Mouse (Mus musculus) erythroblast, embryonic 14.5 days (primary cell): ENCODE results near the gene Agrn. TPM values are rescaled to one million over a fixed set of nuclear protein-coding genes. Genes with fewer than 3 reads are reported as not detected.

Experiments
- H3K27me3 ChIP-seq: 2 replicates; pipeline ENCODE4 v1.6.1; 2012; ENCODE audit warnings: inconsistent platforms; ENCODE audit not compliant: control insufficient read depth
- H3K36me3 ChIP-seq: 2 replicates; pipeline ENCODE4 v1.6.1; 2012; ENCODE audit warnings: mild to moderate bottlenecking, inconsistent platforms; ENCODE audit not compliant: control insufficient read depth
- H3K4me1 ChIP-seq: 2 replicates; pipeline ENCODE4 v1.6.1; 2012; ENCODE audit warnings: inconsistent platforms; ENCODE audit not compliant: control insufficient read depth
- H3K4me3 ChIP-seq: replicated peaks from 2 replicates; pipeline ENCODE3; 2012; ENCODE audit warnings: moderate library complexity, mild to moderate bottlenecking, inconsistent platforms
- H3K9me3 ChIP-seq: 2 replicates; pipeline ENCODE4 v1.6.1; 2012; ENCODE audit warnings: low read length, inconsistent platforms, mixed read lengths; ENCODE audit not compliant: control insufficient read depth
- GATA1 ChIP-seq: IDR thresholded peaks from 2 replicates; pipeline ENCODE4 v1.6.1; 2012; ENCODE audit warnings: low read length, inconsistent platforms, mixed read lengths
- TAL1 ChIP-seq: IDR thresholded peaks from 3 replicates; pipeline ENCODE4 v1.6.1; 2012; ENCODE audit warnings: low read length, inconsistent platforms, mixed read lengths
- polyA plus RNA-seq: library from polyadenylated mRNA; stranded (reverse); fragments of >175 nt; gene quantifications from 2 replicates; pipeline ENCODE4 v1.2.3, GENCODE M21; 2012

Gene Agrn
- polyA plus RNA-seq, 1 experiment, result 0.45 TPM

DNA sequence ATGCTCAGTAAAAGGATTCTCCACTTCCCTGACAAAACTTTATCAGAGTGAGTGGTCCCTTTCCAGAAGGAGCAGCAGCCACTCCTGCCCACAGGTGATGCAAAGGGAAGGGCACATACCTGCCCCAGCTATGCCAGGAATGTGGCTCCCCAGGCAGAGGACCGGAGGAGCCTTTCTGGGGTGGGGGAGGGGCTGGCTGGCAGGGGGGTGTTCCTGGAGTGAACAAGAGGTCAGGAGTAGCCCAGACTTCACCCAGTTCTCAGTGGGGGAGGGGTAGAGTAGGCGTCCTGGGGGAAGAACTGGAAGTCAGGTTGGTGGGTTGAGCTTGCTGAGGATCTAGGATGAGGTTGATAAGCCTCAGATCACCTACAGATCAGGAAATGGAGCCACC, 4.1 kb downstream of the Agrn start:
- Histone ChIP-seq H3K4me1 (peaks cover 54% of the 10 kb centered on the region), H3K27me3 (peaks cover 37% of the 10 kb centered on the region), H3K36me3 (peaks cover 11% of the 10 kb centered on the region), H3K9me3 (no peaks in the 10 kb centered on the region; the same call in 1 of the 2 replicates), H3K4me3 (no peak overlapping the region)
- TF ChIP-seq TAL1 (no peak), GATA1 (no peak)

DNA sequence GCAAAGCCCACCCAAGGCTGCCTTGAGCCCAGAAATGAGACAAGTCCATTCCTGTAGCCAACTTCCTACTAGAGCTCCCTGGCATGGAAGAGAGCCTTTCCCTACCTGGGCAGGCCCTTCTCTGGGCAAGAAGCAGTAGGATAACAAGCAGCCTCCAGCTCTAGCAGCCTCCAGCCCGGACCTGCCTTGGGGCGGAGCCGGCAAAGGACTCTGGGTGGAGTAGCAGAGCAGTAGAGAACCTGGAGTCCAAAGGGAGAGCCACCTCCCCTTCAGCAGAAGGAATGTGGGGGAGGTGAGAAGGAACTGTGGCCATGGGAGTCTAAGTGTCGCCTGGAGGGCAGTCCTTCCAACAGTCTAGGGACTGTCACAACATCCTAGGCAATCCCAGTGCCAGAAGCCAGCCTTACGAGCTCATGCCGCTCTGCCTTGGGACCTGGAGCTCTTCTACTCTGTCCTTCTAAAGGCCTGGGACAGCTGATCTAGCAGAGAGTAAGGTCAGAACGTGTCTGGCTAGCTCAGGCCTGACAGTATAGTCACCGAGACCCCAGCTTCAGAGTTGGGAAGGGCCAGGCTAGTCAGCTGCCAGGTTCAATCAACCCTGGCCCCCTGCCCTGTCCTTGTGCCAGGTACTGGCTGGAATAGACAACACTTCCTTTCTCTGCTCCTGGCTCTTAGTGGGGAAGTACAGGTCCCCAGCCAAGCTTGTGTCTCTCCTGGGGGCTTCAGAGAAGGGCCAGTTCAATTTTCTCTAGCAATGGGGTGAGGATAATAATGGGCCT, 4.7 kb downstream of the Agrn start:
- Histone ChIP-seq H3K9me3 (no peaks in the 10 kb centered on the region; the same call in 1 of the 2 replicates), H3K4me1 (peaks cover 49% of the 10 kb centered on the region), H3K4me3 (no peak overlapping the region), H3K36me3 (peaks cover 11% of the 10 kb centered on the region), H3K27me3 (peaks cover 37% of the 10 kb centered on the region)
- TF ChIP-seq GATA1, result no peak
- no peak for TF ChIP-seq TAL1

DNA sequence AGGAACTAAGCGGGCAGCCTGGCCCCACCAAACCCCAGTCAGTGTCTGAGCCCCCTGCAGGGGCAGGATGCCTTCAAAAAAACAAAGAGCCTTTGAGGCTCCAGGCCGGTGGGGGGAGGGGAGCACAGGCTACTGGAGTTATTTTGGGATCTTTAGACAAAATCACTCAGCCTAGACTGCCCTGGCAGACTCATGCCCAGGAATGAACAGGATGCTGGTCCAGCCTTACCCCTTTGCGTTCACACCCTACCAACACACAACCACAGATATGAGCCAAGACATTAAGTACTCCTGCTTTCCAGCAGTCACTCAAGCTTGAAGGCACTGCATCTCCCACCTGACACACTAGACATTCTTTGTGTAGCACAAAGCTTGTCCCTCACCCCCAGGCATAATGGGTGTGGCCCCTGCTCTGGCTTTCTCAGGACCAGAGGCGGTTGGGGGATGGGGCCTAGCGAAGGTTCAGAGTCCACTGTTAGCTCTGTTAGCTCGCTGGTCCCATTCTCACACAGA, 8.4 kb downstream of the Agrn start:
- Histone ChIP-seq H3K9me3 (no peaks in the 10 kb centered on the region), H3K4me1 (peaks cover 58% of the 10 kb centered on the region), H3K27me3 (peaks cover 13% of the 10 kb centered on the region), H3K36me3 (peaks cover 11% of the 10 kb centered on the region), H3K4me3 (no peak overlapping the region)
- TF ChIP-seq TAL1, result no peak
- TF ChIP-seq GATA1, result no peak

DNA sequence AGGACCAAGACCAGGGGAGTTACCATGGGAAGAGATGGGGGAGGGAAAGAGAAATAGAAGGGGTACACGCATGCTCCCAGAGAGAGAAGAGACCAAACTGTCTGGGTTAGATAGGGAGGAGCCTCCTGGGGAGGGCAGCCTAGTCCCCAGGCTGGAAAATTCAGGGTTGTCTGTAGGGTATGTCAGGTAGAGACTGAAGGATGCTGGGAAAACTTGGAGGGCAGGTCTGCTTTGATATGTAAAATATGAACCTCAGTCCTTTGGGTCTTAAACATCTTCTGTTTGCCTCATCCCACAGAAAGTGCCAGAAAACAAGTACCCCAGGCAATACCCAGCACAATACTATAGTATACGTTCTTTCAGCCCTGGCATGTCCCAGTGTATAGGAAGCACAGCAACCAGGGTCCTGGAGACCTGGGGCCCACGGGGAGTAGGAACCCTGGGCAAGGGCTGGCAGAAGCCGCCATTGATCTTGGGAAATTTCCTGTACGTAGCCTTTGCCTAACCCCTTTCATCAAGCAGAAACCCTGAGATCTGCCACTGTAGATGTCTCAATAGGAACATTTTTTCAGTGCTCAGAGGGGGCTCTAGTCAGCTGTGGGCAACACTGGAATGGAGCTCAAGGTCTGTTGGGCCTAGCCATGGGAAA, 9.0 kb downstream of the Agrn start:
- H3K4me1 ChIP-seq, result peaks cover 61% of the 10 kb centered on the region
- TF ChIP-seq TAL1 (no peak), GATA1 (no peak)
- H3K4me3 ChIP-seq, result no peak overlapping the region
- no peaks in the 10 kb centered on the region for H3K9me3 ChIP-seq
- H3K36me3 ChIP-seq, result peaks cover 11% of the 10 kb centered on the region
- H3K27me3 ChIP-seq, result peaks cover 9% of the 10 kb centered on the region

DNA sequence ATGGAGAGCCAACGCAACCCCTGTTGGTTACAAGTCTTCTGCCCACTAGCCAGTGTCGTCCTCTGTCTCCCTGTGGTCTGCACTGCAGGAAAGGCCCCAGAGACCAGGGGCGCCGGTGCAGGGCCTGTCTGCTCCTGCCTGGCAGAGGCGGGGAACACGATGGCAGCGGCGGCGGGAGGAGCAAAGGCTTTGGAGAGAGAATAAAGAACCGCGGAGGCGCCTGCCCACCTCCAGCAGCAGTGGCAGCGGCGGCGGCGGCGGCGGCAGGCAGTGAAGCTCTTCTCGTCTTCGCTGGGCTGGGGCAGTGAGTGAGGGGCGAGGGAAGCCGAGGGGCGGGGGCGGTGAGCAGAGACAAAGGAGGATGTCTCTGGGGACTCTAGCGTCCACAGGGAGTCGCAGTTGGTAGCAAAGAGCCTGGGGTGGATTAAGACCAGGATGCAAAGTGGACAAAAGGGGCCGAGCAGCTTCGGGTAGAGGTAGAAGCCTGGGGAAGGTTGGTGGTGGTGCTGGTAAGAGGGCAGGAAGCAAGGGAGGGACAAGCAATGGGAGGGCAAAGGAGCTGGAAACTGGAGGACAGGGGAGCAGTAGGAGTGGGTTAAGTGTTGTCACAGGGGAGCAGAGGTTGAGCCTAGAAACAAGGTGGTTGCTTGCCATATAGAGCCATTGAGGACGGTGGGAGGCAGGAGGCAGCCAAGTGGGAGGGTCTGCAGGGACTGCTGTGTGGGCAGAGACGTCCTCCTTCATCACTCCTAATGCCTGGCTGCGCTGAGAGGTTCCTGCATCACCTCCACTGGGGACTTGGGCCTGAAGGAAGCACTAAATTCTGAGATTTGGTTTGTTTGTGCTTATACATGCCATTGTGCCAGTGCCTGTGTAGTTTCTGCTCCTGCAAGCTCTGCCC, 11.1 kb downstream of the Agrn start:
- no peaks in the 10 kb centered on the region for H3K9me3 ChIP-seq
- H3K4me3 ChIP-seq, result peak overlapping the region; percentile 52
- H3K4me1 ChIP-seq, result peaks cover 46% of the 10 kb centered on the region
- peaks cover 6% of the 10 kb centered on the region for H3K36me3 ChIP-seq
- no peak for TF ChIP-seq TAL1
- TF ChIP-seq GATA1, result no peak
- H3K27me3 ChIP-seq, result peaks cover 9% of the 10 kb centered on the region

DNA sequence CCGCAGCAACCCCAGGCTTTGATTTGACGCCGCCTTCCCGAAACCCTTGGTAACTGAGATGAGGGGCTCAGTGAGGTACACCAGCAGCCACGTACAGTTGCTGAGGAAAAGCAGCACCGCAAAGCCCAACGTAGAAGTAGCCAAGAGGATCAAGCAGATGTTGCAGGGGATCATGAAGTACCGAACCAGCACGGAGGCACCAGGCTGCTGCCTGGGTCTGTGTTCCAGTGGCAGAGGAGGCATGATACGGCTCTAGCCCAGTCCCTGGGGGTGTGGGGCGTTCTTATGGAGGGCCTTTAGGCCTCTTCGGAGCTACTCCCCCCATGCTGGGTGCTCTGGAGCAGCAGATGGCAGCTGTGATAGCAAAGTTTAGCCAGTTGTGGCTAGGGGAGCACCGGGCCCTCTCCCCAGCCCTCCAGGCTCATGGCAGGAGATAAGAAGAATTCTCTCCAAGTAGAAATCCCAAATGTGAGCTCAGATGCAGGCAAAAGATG, 11.8 kb downstream of the Agrn start:
- TF ChIP-seq GATA1 (no peak), TAL1 (no peak)
- Histone ChIP-seq H3K36me3 (peaks cover under 1% of the 10 kb centered on the region; the same call in 1 of the 2 replicates), H3K9me3 (no peaks in the 10 kb centered on the region), H3K27me3 (peaks cover 9% of the 10 kb centered on the region), H3K4me1 (peaks cover 46% of the 10 kb centered on the region), H3K4me3 (peak overlapping the region; percentile 52)

DNA sequence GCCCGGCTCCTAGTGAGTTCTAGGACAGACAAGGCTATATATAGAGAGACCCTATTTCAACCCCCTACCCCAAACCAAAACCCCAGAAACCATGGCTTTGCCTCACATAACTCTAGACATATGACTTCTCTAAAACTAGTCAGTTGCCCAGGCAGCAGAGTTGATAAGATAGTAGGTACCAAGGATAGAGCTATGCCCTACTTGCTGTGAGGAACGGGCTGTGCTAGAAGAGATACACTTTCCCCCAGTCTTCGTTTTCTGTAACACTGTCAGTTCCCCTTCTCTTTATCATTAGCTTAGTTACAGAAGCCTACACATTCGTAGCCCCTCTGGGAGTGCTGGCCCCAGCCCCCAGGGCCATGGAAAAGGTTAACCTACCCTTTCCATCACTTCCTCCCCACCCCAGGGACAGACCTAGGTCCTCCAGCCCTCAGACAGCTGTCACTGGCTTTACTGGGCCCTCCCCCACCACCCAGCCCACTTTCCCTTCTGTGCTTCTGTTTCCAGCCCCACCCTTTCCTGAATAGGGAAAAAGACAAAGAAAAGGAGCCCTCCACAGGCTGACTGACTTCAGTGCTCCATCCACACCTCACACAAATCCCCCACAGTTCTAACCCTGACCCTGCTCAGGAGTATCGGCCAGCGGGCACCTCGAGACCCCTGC, 12.9 kb downstream of the Agrn start:
- Histone ChIP-seq H3K4me1 (peaks cover 43% of the 10 kb centered on the region), H3K9me3 (no peaks in the 10 kb centered on the region), H3K36me3 (no peaks in the 10 kb centered on the region; the same call in 1 of the 2 replicates), H3K27me3 (peaks cover 9% of the 10 kb centered on the region), H3K4me3 (no peak overlapping the region)
- no peak for TF ChIP-seq TAL1
- no peak for TF ChIP-seq GATA1

DNA sequence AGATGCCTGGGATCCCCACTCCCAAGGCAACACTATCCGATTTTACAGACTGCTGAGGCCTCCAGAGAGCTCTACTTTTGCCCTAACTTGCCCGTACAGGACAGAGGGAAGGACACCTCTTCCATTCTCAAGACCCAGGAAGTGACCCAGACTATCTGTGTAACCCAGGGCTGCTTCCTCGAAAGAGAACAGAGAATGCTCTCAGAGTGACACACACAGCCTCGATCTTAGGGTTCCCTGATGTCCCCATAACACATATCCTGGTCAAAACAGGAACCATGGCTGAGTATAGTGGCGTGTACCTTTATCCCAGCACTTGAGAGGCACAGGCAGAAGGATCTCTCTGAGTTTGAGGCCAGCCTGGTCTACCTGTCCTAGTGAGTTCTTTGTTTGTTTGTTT, 13.5 kb downstream of the Agrn start:
- H3K9me3 ChIP-seq, result no peaks in the 10 kb centered on the region
- H3K27me3 ChIP-seq, result peaks cover 9% of the 10 kb centered on the region
- TF ChIP-seq TAL1 (no peak), GATA1 (no peak)
- H3K4me1 ChIP-seq, result peaks cover 37% of the 10 kb centered on the region
- peaks cover 6% of the 10 kb centered on the region for H3K36me3 ChIP-seq
- no peak overlapping the region for H3K4me3 ChIP-seq
